8 mouse cellular contexts compared by ENCODE assay signal in genomic region chr7:116336226-116336625, GRCm38 (mm10). TPM values are rescaled to one million over a fixed set of nuclear protein-coding genes. Genes with fewer than 3 reads are reported as not detected.
DNase-seq lines count a peak whose midpoint lies in the region; ATAC-seq and TF ChIP-seq lines count a peak whose summit lies in the region.

No protein-coding gene starts in this region.

- ATAC-seq in forebrain, embryonic 16.5 days = no peak
- ATAC-seq in lung, postnatal 0 days = peak; percentile 54

- H3K9ac ChIP-seq in forebrain, embryonic 16.5 days (replicated peaks; ENCODE audit: low read depth, low read length) = no peak overlapping the region
- H3K9ac ChIP-seq in ES-Bruce4 (ENCODE audit: low read depth, poor library complexity, severe bottlenecking) = 0 out of 2 replicates have a peak overlapping the region, but pooled peaks have one; percentile 35
- H3K9ac ChIP-seq in lung, postnatal 0 days (replicated peaks; ENCODE audit: low read depth) = no peak overlapping the region

- peak; percentile 46 for DNase-seq in forebrain, embryonic 10.5 days (ENCODE audit: extremely low spot score, low spot score)
- peak; percentile 41 for DNase-seq in cerebellum, adult 11-12 months
- peak; percentile 31 to 40 for DNase-seq in gastrocnemius, adult 8-10 months (ENCODE audit: low spot score in 2 of 2)
- DNase-seq in kidney, postnatal 25 days = peak; percentile 58 to 81
- peak; percentile 93 for DNase-seq in lung, postnatal 0 days (ENCODE audit: low spot score)
- DNase-seq in right cerebral cortex, postnatal 36 days (ENCODE audit: low spot score in 2 of 2) = peak; percentile 16 to 20

- no peaks in the 10 kb centered on the region for H3K27me3 ChIP-seq in forebrain, embryonic 10.5 days (ENCODE audit: poor library complexity, severe bottlenecking)
- H3K27me3 ChIP-seq in forebrain, embryonic 16.5 days (replicated peaks; ENCODE audit: control insufficient read depth, insufficient read depth, low read length) = no peaks in the 10 kb centered on the region
- H3K27me3 ChIP-seq in ES-Bruce4 (ENCODE audit: control insufficient read depth, insufficient read depth, low read length, poor library complexity, severe bottlenecking) = no peaks in the 10 kb centered on the region
- no peaks in the 10 kb centered on the region for H3K27me3 ChIP-seq in lung, postnatal 0 days (replicated peaks; ENCODE audit: insufficient read depth, low read length)

- TF ChIP-seq EP300 in ES-Bruce4 (IDR thresholded peaks at IDR 0.05; ENCODE audit: insufficient read depth, low read depth, low read length) = no peak
- no peak for TF ChIP-seq EP300 in lung, postnatal 0 days (IDR thresholded peaks at IDR 0.05)

- TF ChIP-seq CTCF in ES-Bruce4 (IDR thresholded peaks at IDR 0.05; ENCODE audit: low read depth, low read length) = no peak
- peak; percentile 72 for TF ChIP-seq CTCF in lung, postnatal 0 days (IDR thresholded peaks at IDR 0.05)

- H3K36me3 ChIP-seq in forebrain, embryonic 10.5 days (replicated peaks) = peaks cover 63% of the 10 kb centered on the region
- peaks cover 15% of the 10 kb centered on the region; the same call in 1 of the 2 replicates for H3K36me3 ChIP-seq in forebrain, embryonic 16.5 days (ENCODE audit: control insufficient read depth, insufficient read depth)
- peaks cover 36% of the 10 kb centered on the region for H3K36me3 ChIP-seq in ES-Bruce4 (ENCODE audit: control insufficient read depth, insufficient read depth, low read length, poor library complexity, severe bottlenecking)
- peaks cover 6% of the 10 kb centered on the region for H3K36me3 ChIP-seq in lung, postnatal 0 days (ENCODE audit: insufficient read depth, low read length)

- 68% methylated on average over 1 of the region's 1 CpGs for WGBS in forebrain, embryonic 10.5 days
- 86% methylated on average over 1 of the region's 1 CpGs for WGBS in forebrain, embryonic 16.5 days
- 30% methylated on average over 1 of the region's 1 CpGs for WGBS in lung, postnatal 0 days

- no peaks in the 10 kb centered on the region for H3K9me3 ChIP-seq in forebrain, embryonic 10.5 days
- no peaks in the 10 kb centered on the region for H3K9me3 ChIP-seq in forebrain, embryonic 16.5 days (ENCODE audit: control insufficient read depth, low read length)
- H3K9me3 ChIP-seq in ES-Bruce4 (replicated peaks; ENCODE audit: control insufficient read depth, insufficient read depth, low read length, poor library complexity, severe bottlenecking) = no peaks in the 10 kb centered on the region
- H3K9me3 ChIP-seq in lung, postnatal 0 days (ENCODE audit: low read length) = no peaks in the 10 kb centered on the region

- H3K4me3 ChIP-seq in forebrain, embryonic 10.5 days = no peak overlapping the region
- no peak overlapping the region for H3K4me3 ChIP-seq in forebrain, embryonic 16.5 days (replicated peaks; ENCODE audit: low read length)
- H3K4me3 ChIP-seq in ES-Bruce4 (ENCODE audit: low read depth, low read length) = no peak overlapping the region
- H3K4me3 ChIP-seq in lung, postnatal 0 days (ENCODE audit: low read depth, low read length) = no peak overlapping the region

- H3K4me1 ChIP-seq in forebrain, embryonic 10.5 days = peaks cover 27% of the 10 kb centered on the region
- H3K4me1 ChIP-seq in forebrain, embryonic 16.5 days (replicated peaks; ENCODE audit: control insufficient read depth, insufficient read depth, low read length) = peaks cover 15% of the 10 kb centered on the region
- H3K4me1 ChIP-seq in ES-Bruce4 (ENCODE audit: control insufficient read depth, insufficient read depth, low read length) = no peaks in the 10 kb centered on the region
- peaks cover 5% of the 10 kb centered on the region for H3K4me1 ChIP-seq in lung, postnatal 0 days (ENCODE audit: insufficient read depth, low read depth, low read length)

- H3K27ac ChIP-seq in forebrain, embryonic 10.5 days = no peak overlapping the region
- H3K27ac ChIP-seq in forebrain, embryonic 16.5 days (ENCODE audit: low read length) = no peak overlapping the region
- H3K27ac ChIP-seq in ES-Bruce4 (ENCODE audit: insufficient read depth, low read length) = no peak overlapping the region
- no peak overlapping the region for H3K27ac ChIP-seq in lung, postnatal 0 days (ENCODE audit: low read length)

- H3K4me2 ChIP-seq in forebrain, embryonic 16.5 days (ENCODE audit: low read length) = no peak overlapping the region
- no peak overlapping the region for H3K4me2 ChIP-seq in lung, postnatal 0 days (replicated peaks; ENCODE audit: low read depth, low read length)

- no peak for TF ChIP-seq POLR2A in ES-Bruce4 (IDR thresholded peaks at IDR 0.05; ENCODE audit: insufficient read depth, low read length)

RNA-seq across cellular contexts. Expression of gene Rps13, which starts 2.2 kb away (rescaled TPM):
- polyA plus RNA-seq in forebrain, embryonic 10.5 days (2016; fragmentation: Nextera tagmentation; extraction: Ambion mirVana) = 830 and 840 TPM in 2 replicates
- polyA plus RNA-seq in forebrain, embryonic 16.5 days (2015; fragmentation: Nextera tagmentation; extraction: Ambion mirVana) = 452 and 498 TPM in 2 replicates
- polyA plus RNA-seq in ES-Bruce4 (2011; ENCODE audit: insufficient read depth, insufficient read length, low read depth, missing spikeins) = 245 and 285 TPM in 2 replicates
- 100 to 1,000 TPM; 211 to 298 (median 263) TPM for total RNA-seq in gastrocnemius, adult 8-10 months (2022)
- 435 and 500 TPM in 2 replicates for polyA plus RNA-seq in lung, postnatal 0 days (2015; fragmentation: Nextera tagmentation; extraction: Ambion mirVana)

RNA-seq across cellular contexts. Expression of gene Plekha7, which starts 28.1 kb away (rescaled TPM):
- 27.7 and 28.3 TPM in 2 replicates for polyA plus RNA-seq in forebrain, embryonic 10.5 days (2016; fragmentation: Nextera tagmentation; extraction: Ambion mirVana)
- 8.7 and 8.8 TPM in 2 replicates for polyA plus RNA-seq in forebrain, embryonic 16.5 days (2015; fragmentation: Nextera tagmentation; extraction: Ambion mirVana)
- polyA plus RNA-seq in ES-Bruce4 (2011; ENCODE audit: insufficient read depth, insufficient read length, low read depth, missing spikeins) = 80.0 and 80.5 TPM in 2 replicates
- 1 to 10 TPM in 3 of 4 experiments, under 1 TPM in 1; 0.51 to 2.6 (median 1.4) TPM for total RNA-seq in gastrocnemius, adult 8-10 months (2022)
- polyA plus RNA-seq in lung, postnatal 0 days (2015; fragmentation: Nextera tagmentation; extraction: Ambion mirVana) = 5.7 and 7.0 TPM in 2 replicates

Comparison
In these comparisons a context has a peak if more than half of its experiments do, and no peak if none do; other contexts are left out.
1. DNase-seq: peak in every context shown above with its lines; median percentile 93 in lung, postnatal 0 days; 70 in kidney, postnatal 25 days; 46 in forebrain, embryonic 10.5 days; 41 in cerebellum, adult 11-12 months; 36 in gastrocnemius, adult 8-10 months; 18 in right cerebral cortex, postnatal 36 days.